Mouse (Mus musculus) cerebellum, adult 2 months (tissue): ENCODE results near the gene Gas7. TPM values are rescaled to one million over a fixed set of nuclear protein-coding genes. Genes with fewer than 3 reads are reported as not detected.
A peak's percentile ranks its signal among the peaks of the same experiment; 100 is the strongest.

Experiments used
- DNase-seq, 2 experiments: peaks; one replicate each; pipeline ENCODE4 v3.0.0; 2021
- H3K27ac ChIP-seq: fragments of 200-500 bp; 2 replicates; pipeline ENCODE4 v1.5.1; 2012; ENCODE audit warnings: low read length, control low read depth, inconsistent platforms; ENCODE audit not compliant: insufficient read depth
- H3K27me3 ChIP-seq: fragments of 200-500 bp; 2 replicates; pipeline ENCODE4 v1.6.1; 2012; ENCODE audit warnings: inconsistent platforms, mild to moderate bottlenecking, low read length, moderate library complexity; ENCODE audit not compliant: control insufficient read depth, insufficient read depth
- H3K4me1 ChIP-seq: fragments of 200-500 bp; 2 replicates; pipeline ENCODE4 v1.6.1; 2011; ENCODE audit warnings: low read length; ENCODE audit not compliant: control insufficient read depth, insufficient read depth
- H3K4me3 ChIP-seq: fragments of 200-500 bp; replicated peaks from 2 replicates; pipeline ENCODE3; 2011; ENCODE audit warnings: mild to moderate bottlenecking, low read depth, low read length, control low read depth; ENCODE audit not compliant: insufficient read depth
- CTCF ChIP-seq: fragments of 200-500 bp; IDR thresholded peaks from 2 replicates; pipeline ENCODE4 v1.5.1; 2011; ENCODE audit warnings: low read depth, mild to moderate bottlenecking, control low read depth, low read length, moderate library complexity, borderline replicate concordance; ENCODE audit not compliant: insufficient read depth
- POLR2A ChIP-seq: fragments of 200-500 bp; IDR thresholded peaks from 2 replicates; pipeline ENCODE4 v1.6.1; 2011; ENCODE audit warnings: low read length, control low read depth, borderline replicate concordance; ENCODE audit not compliant: insufficient read depth
- WGBS: fragments of 180-500 bp; shearing (Covaris S2); methylation state at CpG from one replicate; pipeline ENCODE4 v1.1.7; 2018; 5-methylcytosine and 5-hydroxymethylcytosine counted together
- polyA plus RNA-seq: library from polyadenylated mRNA; depleted of rRNA; stranded (reverse); fragments of >200 nt; gene quantifications from 2 replicates; pipeline ENCODE4 v1.2.3, GENCODE M21; 2012

Gas7 gene
- polyA plus RNA-seq, 1 experiment: 182 TPM

DNA sequence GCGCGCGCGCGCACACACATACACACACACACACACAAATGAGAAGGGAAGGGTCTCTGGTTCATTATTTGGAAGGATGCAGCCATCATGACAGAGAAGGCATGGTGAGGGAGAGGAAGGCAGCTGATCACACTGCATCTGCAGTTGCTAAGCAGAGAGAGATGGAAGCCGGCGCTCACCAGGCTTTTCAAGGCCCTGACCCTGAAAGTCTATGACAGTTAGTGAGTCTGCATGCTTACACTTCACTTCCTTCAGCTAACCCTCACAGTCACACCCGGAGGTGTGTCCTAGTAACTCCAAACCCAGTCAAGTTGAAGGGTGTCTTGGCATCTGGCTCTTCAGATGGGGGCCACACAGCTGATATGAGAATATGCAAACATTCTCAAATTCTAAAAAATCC is 187.2 kb downstream of the Gas7 start:
- 91% methylated on average over 8 of the region's 8 CpGs for WGBS
- no peak for DNase-seq
- Histone ChIP-seq H3K27ac (no peak overlapping the region), H3K4me1 (peaks cover 25% of the 10 kb centered on the region), H3K4me3 (no peak overlapping the region), H3K27me3 (no peaks in the 10 kb centered on the region)
- TF ChIP-seq POLR2A (no peak), CTCF (no peak)

- WGBS: 39% methylated on average over 5 of the region's 5 CpGs
- TF ChIP-seq POLR2A (no peak), CTCF (no peak)
Observed at GRCm38 (mm10) chr11:67642835-67643234, 187.6 kb downstream of the Gas7 start.

GRCm38 (mm10) chr11:67643465-67643864 is 188.2 kb downstream of the Gas7 start:
- 18% methylated on average over 3 of the region's 3 CpGs for WGBS
- H3K4me1 ChIP-seq: peaks cover 27% of the 10 kb centered on the region
- no peaks in the 10 kb centered on the region for H3K27me3 ChIP-seq
- H3K4me3 ChIP-seq: no peak overlapping the region
- TF ChIP-seq POLR2A (no peak), CTCF (no peak)
- H3K27ac ChIP-seq: peak overlapping the region; percentile 51; the same call in 1 of the 2 replicates
- DNase-seq: peak; percentile 34 to 71

More at GRCm38 (mm10) chr11:67642835-67643234, 187.6 kb downstream of the Gas7 start:
- H3K27ac ChIP-seq: peak overlapping the region; percentile 51
- H3K4me3 ChIP-seq: no peak overlapping the region
- H3K27me3 ChIP-seq: no peaks in the 10 kb centered on the region
- peak in 1 of 2 experiments; percentile 32 for DNase-seq
- H3K4me1 ChIP-seq: peaks cover 28% of the 10 kb centered on the region

DNA sequence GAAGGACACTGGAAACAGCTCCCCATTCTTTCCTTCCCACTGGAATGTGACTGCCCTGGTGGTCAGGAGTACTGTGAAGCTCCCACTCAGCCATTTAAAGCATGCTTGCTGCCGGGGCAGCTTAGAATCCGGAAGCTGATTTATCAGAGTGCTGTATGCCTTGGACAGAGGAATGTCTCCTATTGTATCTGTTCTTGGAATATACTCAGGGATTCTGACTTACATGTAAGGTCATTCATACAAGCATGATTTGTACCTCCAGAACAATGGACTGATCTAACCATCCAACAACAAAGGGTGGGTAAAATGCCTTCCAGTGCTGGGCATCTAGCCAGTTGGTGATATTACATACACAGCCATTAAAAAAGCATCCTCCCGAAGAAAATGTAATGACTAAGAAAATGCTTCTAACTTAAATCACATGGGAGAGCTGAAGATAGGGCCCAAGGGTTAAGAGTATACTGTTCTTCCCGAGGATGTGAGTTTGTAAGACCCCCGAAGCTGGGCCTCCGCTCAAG is 189.5 kb downstream of the Gas7 start:
- 83% methylated on average over 6 of the region's 6 CpGs for WGBS
- H3K4me1 ChIP-seq: peaks cover 23% of the 10 kb centered on the region
- H3K27me3 ChIP-seq: no peaks in the 10 kb centered on the region
- TF ChIP-seq POLR2A (no peak), CTCF (no peak)
- H3K4me3 ChIP-seq: no peak overlapping the region
- no peak overlapping the region for H3K27ac ChIP-seq
- no peak for DNase-seq

DNA sequence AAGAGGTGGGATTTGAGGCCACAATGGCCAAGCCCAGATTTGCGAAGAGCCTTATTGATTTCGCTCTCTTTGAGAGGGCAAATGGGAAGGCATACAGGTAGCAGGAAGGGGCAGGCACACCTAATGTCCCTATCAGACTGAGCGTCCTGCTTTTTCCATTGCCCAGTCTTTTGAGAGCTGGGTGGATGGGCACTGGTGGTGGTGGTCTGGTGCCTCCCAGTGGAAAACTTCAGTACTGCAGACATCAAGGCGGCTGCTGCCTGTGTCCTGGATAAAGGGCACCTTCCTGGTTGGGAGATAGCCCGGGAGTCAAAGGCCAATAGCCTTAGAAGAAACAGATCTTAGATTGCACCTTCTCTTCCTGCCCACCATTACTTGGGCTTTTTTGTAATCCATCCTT is 192.5 kb downstream of the Gas7 start:
- Histone ChIP-seq H3K27ac (no peak overlapping the region), H3K4me3 (no peak overlapping the region), H3K27me3 (no peaks in the 10 kb centered on the region), H3K4me1 (peaks cover 29% of the 10 kb centered on the region)
- DNase-seq: peak; percentile 85 to 90
- TF ChIP-seq CTCF (peak; percentile 97), POLR2A (no peak)
- WGBS: 33% methylated on average over 5 of the region's 5 CpGs

- Histone ChIP-seq H3K27ac (no peak overlapping the region), H3K4me3 (no peak overlapping the region)
- 41% methylated on average over 11 of the region's 11 CpGs for WGBS
Observed at GRCm38 (mm10) chr11:67648651-67649407, 193.6 kb downstream of the Gas7 start.

DNA sequence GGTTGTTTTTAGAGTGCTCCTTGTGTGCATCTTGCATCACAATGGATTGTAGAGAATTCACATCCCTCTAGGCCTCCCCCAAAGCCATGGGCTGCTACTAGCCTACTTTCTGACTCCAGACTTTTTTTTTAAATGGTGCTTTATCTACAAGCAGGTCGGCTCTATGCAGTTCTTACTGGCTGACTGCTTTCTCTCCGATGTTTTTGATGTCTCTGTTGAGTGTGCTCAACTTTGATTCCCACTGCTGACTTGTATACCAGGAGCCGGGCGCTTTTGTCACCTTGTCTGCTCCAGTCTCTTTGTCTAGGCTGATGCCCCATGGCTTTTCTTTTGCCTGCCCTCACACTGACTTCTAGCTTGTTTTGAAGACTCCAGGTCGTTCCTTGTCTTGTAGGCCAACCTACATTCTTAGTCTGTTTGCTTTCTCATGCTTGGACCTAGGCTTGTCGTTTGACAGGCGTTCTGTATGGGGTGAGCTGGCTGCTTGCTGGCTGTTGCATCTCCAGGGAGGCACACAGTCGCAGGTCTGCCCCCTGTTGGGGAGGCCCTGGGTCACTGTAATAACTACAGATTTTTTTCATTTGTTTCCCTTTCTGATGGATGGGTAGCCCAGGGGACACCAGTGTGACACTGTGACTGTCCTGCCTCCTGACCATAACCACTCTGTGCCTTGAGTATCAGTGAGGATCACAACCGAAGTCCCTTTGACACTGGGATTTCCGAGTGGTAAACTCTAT is 194.9 kb downstream of the Gas7 start:
- Histone ChIP-seq H3K27me3 (no peaks in the 10 kb centered on the region), H3K4me3 (no peak overlapping the region), H3K4me1 (peaks cover 23% of the 10 kb centered on the region), H3K27ac (no peak overlapping the region)
- peak; percentile 22 to 31 for DNase-seq
- WGBS: 72% methylated on average over 10 of the region's 10 CpGs
- no peak for TF ChIP-seq POLR2A
- TF ChIP-seq CTCF: no peak

More at GRCm38 (mm10) chr11:67648651-67649407, 193.6 kb downstream of the Gas7 start:
- peak; percentile 45 to 61 for DNase-seq
- Histone ChIP-seq H3K4me1 (peaks cover 20% of the 10 kb centered on the region), H3K27me3 (no peaks in the 10 kb centered on the region)
- no peak for TF ChIP-seq CTCF
